Mouse (Mus musculus): Measurements from ENCODE around the gene Fbxo6.

- no peak for TF ChIP-seq GATA1 (IDR thresholded peaks at IDR 0.05; ENCODE audit: low read length)
- no peak for TF ChIP-seq TAL1 (IDR thresholded peaks at IDR 0.05; ENCODE audit: low read length)
Observed at GRCm38 (mm10) chr4:148116657-148117056, 35.3 kb downstream of the Fbxo6 start.

All from erythroblast, embryonic 14.5 days (primary cell).